Comparison of ENCODE assay signal across 12 mouse cellular contexts in the genomic region with DNA sequence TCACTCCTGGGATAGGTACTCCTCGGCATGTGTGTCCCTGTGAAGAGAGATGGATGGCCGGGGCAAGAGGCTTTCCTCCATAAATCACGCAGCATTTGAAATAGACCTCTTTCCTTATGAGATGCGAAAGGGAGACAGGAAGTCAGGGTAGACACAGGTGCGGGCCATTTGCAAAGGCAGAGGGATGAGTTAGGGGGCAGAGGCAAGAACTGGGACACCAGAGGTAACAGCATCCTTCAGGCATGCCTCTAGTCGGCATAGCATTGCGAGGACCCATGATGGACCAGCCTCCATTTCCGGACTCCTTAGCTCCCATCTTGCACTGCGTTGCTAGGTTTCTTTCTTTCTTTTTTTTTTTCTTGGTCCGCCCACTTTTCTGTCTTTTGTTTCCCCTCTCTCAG.
DNase-seq lines count a peak whose midpoint lies in the region; ATAC-seq and TF ChIP-seq lines count a peak whose summit lies in the region.
"Had no signal": no experiment of that assay in that cellular context is flagged by ENCODE, and none has a peak within 500 bp of the region (broad histone marks: within the 10 kb centered on the region; RNA-seq: fewer than 3 reads in every experiment).

No protein-coding gene starts in this region.

- H3K4me1 ChIP-seq in midbrain, postnatal 0 days (ENCODE audit: insufficient read depth, low read length), result peaks cover 4% of the 10 kb centered on the region
- peaks cover 29% of the 10 kb centered on the region for H3K4me1 ChIP-seq in midbrain, embryonic 10.5 days
- H3K4me1 ChIP-seq in limb, embryonic 12.5 days (replicated peaks), result peaks cover 40% of the 10 kb centered on the region

- H3K4me2 ChIP-seq in midbrain, postnatal 0 days (ENCODE audit: low read depth, low read length, poor library complexity, severe bottlenecking), result no peak overlapping the region
- peak overlapping the region; percentile 45 for H3K4me2 ChIP-seq in limb, embryonic 12.5 days
- H3K4me2 ChIP-seq: neural tube, embryonic 12.5 days had no signal

- H3K9ac ChIP-seq in midbrain, postnatal 0 days (replicated peaks; ENCODE audit: low read length, poor library complexity, severe bottlenecking), result no peak overlapping the region
- H3K9ac ChIP-seq in limb, embryonic 12.5 days (replicated peaks), result no peak overlapping the region
- H3K9ac ChIP-seq: neural tube, embryonic 12.5 days had no signal

- no peaks in the 10 kb centered on the region for H3K27me3 ChIP-seq in midbrain, postnatal 0 days (ENCODE audit: insufficient read depth, low read length)
- peaks cover 46% of the 10 kb centered on the region for H3K27me3 ChIP-seq in midbrain, embryonic 10.5 days (ENCODE audit: low read depth, poor library complexity, severe bottlenecking)
- peaks cover 73% of the 10 kb centered on the region for H3K27me3 ChIP-seq in limb, embryonic 12.5 days
- H3K27me3 ChIP-seq: neural tube, embryonic 12.5 days had no signal

- intact Hi-C loops in left cerebral cortex, postnatal 25 days (cut with DNase I), result no loop called here

- H3K27ac ChIP-seq in midbrain, postnatal 0 days (ENCODE audit: low read depth, low read length), result no peak overlapping the region
- H3K27ac ChIP-seq in midbrain, embryonic 10.5 days (replicated peaks), result no peak overlapping the region
- peak overlapping the region; percentile 20; the same call in 1 of the 2 replicates for H3K27ac ChIP-seq in limb, embryonic 12.5 days
- H3K27ac ChIP-seq: macrophage; neural tube, embryonic 12.5 days had no signal

- no peak for ATAC-seq in midbrain, postnatal 0 days (ENCODE audit: low FRiP score)
- ATAC-seq in limb, embryonic 12.5 days (ENCODE audit: insufficient number of reproducible peaks, insufficient read depth, low FRiP score, low TSS enrichment, low read depth), result no peak
- no peak for ATAC-seq in megakaryocyte, adult 5-6 weeks (ENCODE audit: poor library complexity, severe bottlenecking)

- H3K9me3 ChIP-seq in midbrain, postnatal 0 days (ENCODE audit: low read length), result no peaks in the 10 kb centered on the region
- H3K9me3 ChIP-seq in midbrain, embryonic 10.5 days (replicated peaks), result no peaks in the 10 kb centered on the region
- no peaks in the 10 kb centered on the region for H3K9me3 ChIP-seq in limb, embryonic 12.5 days
- H3K9me3 ChIP-seq: neural tube, embryonic 12.5 days had no signal

- no peaks in the 10 kb centered on the region for H3K36me3 ChIP-seq in midbrain, postnatal 0 days (ENCODE audit: insufficient read depth, low read length)
- no peaks in the 10 kb centered on the region for H3K36me3 ChIP-seq in midbrain, embryonic 10.5 days
- H3K36me3 ChIP-seq in limb, embryonic 12.5 days, result no peaks in the 10 kb centered on the region
- H3K36me3 ChIP-seq: neural tube, embryonic 12.5 days had no signal

- no peak overlapping the region for H3K4me3 ChIP-seq in midbrain, postnatal 0 days (ENCODE audit: low read depth, low read length)
- H3K4me3 ChIP-seq in midbrain, embryonic 10.5 days, result no peak overlapping the region
- peak overlapping the region; percentile 21 for H3K4me3 ChIP-seq in limb, embryonic 12.5 days (replicated peaks)
- H3K4me3 ChIP-seq: neural tube, embryonic 12.5 days had no signal

- DNase-seq in embryo, embryonic 10.5 days (ENCODE audit: low spot score), result peak; percentile 45
- no peak for DNase-seq in embryo, embryonic 9.5 days (ENCODE audit: extremely low spot score)
- peak; percentile 11 for DNase-seq in midbrain, postnatal 0 days (ENCODE audit: low spot score)
- no peak for DNase-seq in midbrain, embryonic 10.5 days (ENCODE audit: low spot score)
- DNase-seq in urinary bladder, postnatal 36 days (ENCODE audit: low spot score in 2 of 2), result peak; percentile 48 to 51
- DNase-seq in left cerebral cortex, postnatal 25 days (ENCODE audit: low spot score in 2 of 2), result no peak
- DNase-seq: adrenal gland, adult 2 months; liver had no signal

- WGBS in midbrain, postnatal 0 days, result 63% methylated on average over 10 of the region's 10 CpGs
- 71% methylated on average over 10 of the region's 10 CpGs for WGBS in midbrain, embryonic 10.5 days
- WGBS in limb, embryonic 12.5 days, result 31% methylated on average over 10 of the region's 10 CpGs

- no peak for TF ChIP-seq CTCF in midbrain, postnatal 0 days (IDR thresholded peaks at IDR 0.05)

Comparison
In these comparisons a context has a peak if more than half of its experiments do, and no peak if none do; other contexts are left out.
1. DNase-seq: peak in embryo, embryonic 10.5 days (single experiment), midbrain, postnatal 0 days (single experiment) and urinary bladder, postnatal 36 days (2 of 2); none in embryo, embryonic 9.5 days (single experiment), midbrain, embryonic 10.5 days (single experiment) and left cerebral cortex, postnatal 25 days (0 of 2).